Mouse (Mus musculus): ENCODE results near the gene Sdk1. TPM values are rescaled to one million over a fixed set of nuclear protein-coding genes. Genes with fewer than 3 reads are reported as not detected.
"Not testable (repeated sequence)": the region's sequence is repeated elsewhere in the genome, so short reads cannot be mapped to it uniquely, and the experiment has no call there.

Sdk1 gene
- total RNA-seq, 2 experiments from 2014 or later = not detected

GRCm38 (mm10) chr5:141591246-141591645 is 350.0 kb downstream of the Sdk1 start:
- ATAC-seq (replicated peaks; ENCODE audit: low FRiP score, poor library complexity, severe bottlenecking) = no peak

- no peak for ATAC-seq (replicated peaks; ENCODE audit: low FRiP score, poor library complexity, severe bottlenecking)
These were observed 371.4 kb downstream of the Sdk1 start for GRCm38 (mm10) chr5:141612721-141613120.

- ATAC-seq (replicated peaks; ENCODE audit: low FRiP score, poor library complexity, severe bottlenecking) = no peak
These were observed 374.5 kb downstream of the Sdk1 start for GRCm38 (mm10) chr5:141615763-141616162.

- no peak for ATAC-seq (replicated peaks; ENCODE audit: low FRiP score, poor library complexity, severe bottlenecking)
These were observed 376.4 kb downstream of the Sdk1 start for GRCm38 (mm10) chr5:141617660-141618059.

GRCm38 (mm10) chr5:141625401-141625800 is 384.1 kb downstream of the Sdk1 start:
- ATAC-seq (replicated peaks; ENCODE audit: low FRiP score, poor library complexity, severe bottlenecking) = no peak

- ATAC-seq (replicated peaks; ENCODE audit: low FRiP score, poor library complexity, severe bottlenecking) = no peak
These were observed 390.4 kb downstream of the Sdk1 start for GRCm38 (mm10) chr5:141631641-141632040.

GRCm38 (mm10) chr5:141633271-141633670 is 392.0 kb downstream of the Sdk1 start:
- ATAC-seq (replicated peaks; ENCODE audit: low FRiP score, poor library complexity, severe bottlenecking) = no peak

- no peak for ATAC-seq (replicated peaks; ENCODE audit: low FRiP score, poor library complexity, severe bottlenecking)
These were observed 395.1 kb downstream of the Sdk1 start for GRCm38 (mm10) chr5:141636406-141636805.

GRCm38 (mm10) chr5:141637054-141637453 is 395.8 kb downstream of the Sdk1 start:
- ATAC-seq (replicated peaks; ENCODE audit: low FRiP score, poor library complexity, severe bottlenecking) = not testable (repeated sequence)

GRCm38 (mm10) chr5:141645671-141646070 is 404.4 kb downstream of the Sdk1 start:
- ATAC-seq (replicated peaks; ENCODE audit: low FRiP score, poor library complexity, severe bottlenecking) = no peak

GRCm38 (mm10) chr5:141646621-141647020 is 405.3 kb downstream of the Sdk1 start:
- no peak for ATAC-seq (replicated peaks; ENCODE audit: low FRiP score, poor library complexity, severe bottlenecking)

GRCm38 (mm10) chr5:141649831-141650375 is 408.6 kb downstream of the Sdk1 start:
- no peak for ATAC-seq (replicated peaks; ENCODE audit: low FRiP score, poor library complexity, severe bottlenecking)

- no peak for ATAC-seq (replicated peaks; ENCODE audit: low FRiP score, poor library complexity, severe bottlenecking)
These were observed 410.5 kb downstream of the Sdk1 start for GRCm38 (mm10) chr5:141651690-141652377.

GRCm38 (mm10) chr5:141676371-141676770 is 435.1 kb downstream of the Sdk1 start:
- ATAC-seq (replicated peaks; ENCODE audit: low FRiP score, poor library complexity, severe bottlenecking) = no peak

- ATAC-seq (replicated peaks; ENCODE audit: low FRiP score, poor library complexity, severe bottlenecking) = no peak
These were observed 435.7 kb downstream of the Sdk1 start for GRCm38 (mm10) chr5:141677034-141677433.

- no peak for ATAC-seq (replicated peaks; ENCODE audit: low FRiP score, poor library complexity, severe bottlenecking)
These were observed 436.6 kb downstream of the Sdk1 start for GRCm38 (mm10) chr5:141677841-141678240.

GRCm38 (mm10) chr5:141686876-141687420 is 445.7 kb downstream of the Sdk1 start:
- ATAC-seq (replicated peaks; ENCODE audit: low FRiP score, poor library complexity, severe bottlenecking) = no peak

- ATAC-seq (replicated peaks; ENCODE audit: low FRiP score, poor library complexity, severe bottlenecking) = no peak
These were observed 448.3 kb downstream of the Sdk1 start for GRCm38 (mm10) chr5:141689442-141690105.

GRCm38 (mm10) chr5:141691482-141691975 is 450.2 kb downstream of the Sdk1 start:
- ATAC-seq (replicated peaks; ENCODE audit: low FRiP score, poor library complexity, severe bottlenecking) = no peak

- ATAC-seq (replicated peaks; ENCODE audit: low FRiP score, poor library complexity, severe bottlenecking) = no peak
These were observed 452.4 kb downstream of the Sdk1 start for GRCm38 (mm10) chr5:141693716-141694115.

GRCm38 (mm10) chr5:141694901-141695300 is 453.6 kb downstream of the Sdk1 start:
- no peak for ATAC-seq (replicated peaks; ENCODE audit: low FRiP score, poor library complexity, severe bottlenecking)
